Mouse (Mus musculus) heart, embryonic 16.5 days (tissue): ENCODE data around the gene Madcam1. TPM values are rescaled to one million over a fixed set of nuclear protein-coding genes. Genes with fewer than 3 reads are reported as not detected.

ENCODE experiments used
- ATAC-seq: fragments of 200-750 bp; cut with Nextera tagmentation; replicated peaks from 2 replicates; pipeline ENCODE4 v1.8.0; 2017; ENCODE audit warnings: moderate number of reproducible peaks; ENCODE audit not compliant: insufficient read depth, low FRiP score; ENCODE audit errors: extremely low read depth
- H3K27ac ChIP-seq: fragments of 300-500 bp; sonication (generic); 2 replicates; pipeline ENCODE4 v1.5.1; 2014; ENCODE audit warnings: mild to moderate bottlenecking, low read length, control low read depth, moderate library complexity
- H3K27me3 ChIP-seq: fragments of 300-500 bp; sonication (generic); 2 replicates; pipeline ENCODE4 v1.6.1; 2014; ENCODE audit warnings: low read length, mixed read lengths; ENCODE audit not compliant: control insufficient read depth, insufficient read depth
- H3K36me3 ChIP-seq: fragments of 300-500 bp; sonication (generic); 2 replicates; pipeline ENCODE4 v1.6.1; 2014; ENCODE audit not compliant: control insufficient read depth, insufficient read depth
- H3K4me1 ChIP-seq: fragments of 300-500 bp; sonication (generic); 2 replicates; pipeline ENCODE4 v1.6.1; 2014; ENCODE audit warnings: low read length, mixed read lengths; ENCODE audit not compliant: control insufficient read depth, insufficient read depth
- H3K4me2 ChIP-seq: fragments of 300-500 bp; sonication (generic); 2 replicates; pipeline ENCODE4 v1.6.1; 2014; ENCODE audit warnings: low read depth, mild to moderate bottlenecking, control low read depth, low read length
- H3K4me3 ChIP-seq: fragments of 300-500 bp; sonication (generic); 2 replicates; pipeline ENCODE4 v1.5.1; 2014; ENCODE audit warnings: mild to moderate bottlenecking, control low read depth, low read length
- H3K9ac ChIP-seq: fragments of 300-500 bp; sonication (generic); 2 replicates; pipeline ENCODE4 v1.6.1; 2014; ENCODE audit warnings: low read length, control low read depth
- H3K9me3 ChIP-seq: fragments of 300-500 bp; sonication (generic); replicated peaks from 2 replicates; pipeline ENCODE4 v1.6.1; 2016; ENCODE audit warnings: low read length; ENCODE audit not compliant: control insufficient read depth
- WGBS: fragments of 180-500 bp; shearing (Covaris S2); extraction: QIAGEN DNeasy Blood & Tissue Kit; methylation state at CpG from one replicate; pipeline ENCODE4 v1.1.7; 2014; 5-methylcytosine and 5-hydroxymethylcytosine counted together
- polyA plus RNA-seq: library from polyadenylated mRNA; unstranded; fragments of >200 nt; fragmentation: Nextera tagmentation; extraction: Ambion mirVana; gene quantifications from 2 replicates; pipeline ENCODE4 v1.2.1, GENCODE M21; 2015

Gene Madcam1
- 1.4 and 1.8 TPM in 2 replicates for polyA plus RNA-seq

GRCm38 (mm10) chr10:79664131-79664665 is at the start of gene Madcam1:
TSS of gene Madcam1 (plus strand) at chr10:79664559.
- no peak within 1 kb of the TSS for H3K9ac ChIP-seq
- H3K4me3 ChIP-seq, result no peak within 1 kb of the TSS
- no peak within 1 kb of the TSS for H3K4me2 ChIP-seq
- H3K27ac ChIP-seq, result no peak within 1 kb of the TSS
- 0 out of 2 replicates have a peak, but pooled peaks cover 3% of the 10 kb centered on the region for H3K27me3 ChIP-seq
- no peak for ATAC-seq
- 0 out of 2 replicates have a peak, but pooled peaks cover 3% of the 10 kb centered on the region for H3K4me1 ChIP-seq
- 0 out of 2 replicates have a peak, but pooled peaks cover 2% of the 10 kb centered on the region for H3K9me3 ChIP-seq
- H3K36me3 ChIP-seq, result no peaks in the 10 kb centered on the region
- WGBS, result 13% methylated on average over 13 of the region's 13 CpGs

- Histone ChIP-seq H3K4me1 (peaks cover 18% of the 10 kb centered on the region), H3K9me3 (no peaks in the 10 kb centered on the region), H3K4me2 (no peak overlapping the region), H3K27ac (no peak overlapping the region), H3K36me3 (no peaks in the 10 kb centered on the region), H3K27me3 (peaks cover 34% of the 10 kb centered on the region), H3K4me3 (no peak overlapping the region), H3K9ac (no peak overlapping the region)
- ATAC-seq, result no peak
- 16% methylated on average over 8 of the region's 8 CpGs for WGBS
Observed at GRCm38 (mm10) chr10:79615860-79616259, 48.5 kb upstream of the Madcam1 start.

- Histone ChIP-seq H3K36me3 (no peaks in the 10 kb centered on the region), H3K9me3 (no peaks in the 10 kb centered on the region), H3K27me3 (peaks cover 32% of the 10 kb centered on the region), H3K4me3 (no peak overlapping the region), H3K27ac (no peak overlapping the region), H3K4me1 (peaks cover 18% of the 10 kb centered on the region), H3K4me2 (no peak overlapping the region), H3K9ac (no peak overlapping the region)
- no peak for ATAC-seq
- 85% methylated on average over 5 of the region's 5 CpGs for WGBS
Observed at GRCm38 (mm10) chr10:79616376-79616775, 48.0 kb upstream of the Madcam1 start.

DNA sequence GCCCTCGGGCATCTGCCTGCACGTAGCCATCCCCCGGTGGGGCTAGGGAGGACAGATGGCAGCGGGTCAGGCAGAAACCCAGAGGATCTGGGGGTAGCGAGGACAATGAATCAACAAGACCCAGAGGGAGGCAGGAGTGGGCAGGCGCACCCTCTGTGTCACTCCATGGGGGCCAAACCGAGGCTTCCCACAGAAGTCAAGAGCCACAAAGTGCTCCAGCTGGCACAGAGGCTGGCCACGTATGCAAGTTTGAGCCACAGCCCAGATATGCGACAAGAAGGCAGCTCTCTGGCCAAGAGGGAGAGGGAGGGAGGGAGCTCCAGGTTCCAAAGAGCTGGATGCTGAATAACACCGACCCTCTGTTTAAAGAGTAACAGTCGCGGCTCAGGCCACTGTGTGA is 40.4 kb upstream of the Madcam1 start:
- Histone ChIP-seq H3K36me3 (no peaks in the 10 kb centered on the region), H3K27me3 (no peaks in the 10 kb centered on the region), H3K4me2 (no peak overlapping the region), H3K9ac (no peak overlapping the region), H3K4me3 (no peak overlapping the region), H3K9me3 (no peaks in the 10 kb centered on the region), H3K27ac (no peak overlapping the region), H3K4me1 (no peaks in the 10 kb centered on the region)
- whole genome bisulfite sequencing, result 72% methylated on average over 12 of the region's 12 CpGs
- no peak for ATAC-seq

- Histone ChIP-seq H3K36me3 (no peaks in the 10 kb centered on the region), H3K4me1 (no peaks in the 10 kb centered on the region), H3K27me3 (no peaks in the 10 kb centered on the region), H3K9me3 (no peaks in the 10 kb centered on the region), H3K4me3 (no peak overlapping the region), H3K4me2 (no peak overlapping the region), H3K27ac (no peak overlapping the region), H3K9ac (no peak overlapping the region)
- 71% methylated on average over 9 of the region's 9 CpGs for WGBS
- ATAC-seq, result no peak
Observed at GRCm38 (mm10) chr10:79625398-79625797, 39.0 kb upstream of the Madcam1 start.

- no peak for ATAC-seq
- no peaks in the 10 kb centered on the region for H3K36me3 ChIP-seq
- H3K9ac ChIP-seq, result no peak overlapping the region
- H3K4me3 ChIP-seq, result no peak overlapping the region
- no peak overlapping the region for H3K27ac ChIP-seq
- no peaks in the 10 kb centered on the region for H3K4me1 ChIP-seq
- H3K27me3 ChIP-seq, result no peaks in the 10 kb centered on the region
- no peaks in the 10 kb centered on the region for H3K9me3 ChIP-seq
- no peak overlapping the region for H3K4me2 ChIP-seq
- 79% methylated on average over 10 of the region's 10 CpGs for WGBS
Observed at GRCm38 (mm10) chr10:79626156-79626555, 38.2 kb upstream of the Madcam1 start.

DNA sequence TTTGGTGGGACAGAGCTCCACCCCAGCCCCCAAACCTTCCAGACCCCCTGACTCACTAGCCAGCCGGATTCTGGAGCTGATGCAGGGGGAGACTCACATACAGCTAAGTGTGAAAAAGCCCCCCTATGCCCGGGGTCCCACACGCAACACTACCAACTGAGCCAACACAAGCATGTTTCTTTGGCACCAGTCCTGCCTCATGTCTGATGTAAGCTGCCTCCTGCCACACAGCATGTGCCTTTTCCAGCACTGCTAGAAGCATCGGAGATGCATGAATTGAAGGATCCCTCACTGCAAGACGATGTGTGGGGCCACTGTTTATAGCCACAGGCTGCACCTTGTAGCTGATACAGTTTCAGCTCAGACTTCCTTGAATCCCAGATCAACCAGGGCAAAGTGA is 36.0 kb upstream of the Madcam1 start:
- Histone ChIP-seq H3K9ac (no peak overlapping the region), H3K36me3 (no peaks in the 10 kb centered on the region), H3K4me2 (no peak overlapping the region), H3K4me3 (no peak overlapping the region), H3K9me3 (no peaks in the 10 kb centered on the region), H3K27me3 (no peaks in the 10 kb centered on the region), H3K27ac (no peak overlapping the region), H3K4me1 (no peaks in the 10 kb centered on the region)
- ATAC-seq, result no peak
- WGBS, result 80% methylated on average over 5 of the region's 5 CpGs

DNA sequence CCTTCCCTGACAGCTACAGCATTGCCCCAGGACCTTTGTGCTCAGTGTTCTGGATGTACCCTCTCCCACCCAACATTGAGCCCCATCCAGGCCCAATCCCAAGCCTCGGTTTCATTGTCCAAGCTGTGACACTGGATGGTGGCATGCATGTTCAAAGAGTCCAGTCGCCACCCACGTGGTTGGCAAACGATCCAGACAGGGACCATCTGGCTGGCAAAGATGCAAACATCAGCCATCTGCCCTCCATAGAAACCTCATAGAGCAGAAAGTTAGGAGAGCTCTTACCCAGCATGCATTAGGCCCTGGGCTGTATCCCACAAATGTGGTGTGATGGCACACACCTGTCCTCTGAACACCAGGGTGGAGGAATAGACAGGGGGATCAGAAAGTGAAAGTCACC is 32.9 kb upstream of the Madcam1 start:
- H3K4me2 ChIP-seq, result no peak overlapping the region
- H3K27ac ChIP-seq, result no peak overlapping the region
- ATAC-seq, result no peak
- H3K36me3 ChIP-seq, result no peaks in the 10 kb centered on the region
- no peaks in the 10 kb centered on the region; the same call in 1 of the 2 replicates for H3K9me3 ChIP-seq
- H3K4me1 ChIP-seq, result no peaks in the 10 kb centered on the region
- H3K4me3 ChIP-seq, result no peak overlapping the region
- peaks cover 7% of the 10 kb centered on the region for H3K27me3 ChIP-seq
- no peak overlapping the region for H3K9ac ChIP-seq
- WGBS, result 79% methylated on average over 4 of the region's 4 CpGs

GRCm38 (mm10) chr10:79633006-79633777 is 31.2 kb upstream of the Madcam1 start:
- no peaks in the 10 kb centered on the region for H3K36me3 ChIP-seq
- no peaks in the 10 kb centered on the region; the same call in 1 of the 2 replicates for H3K9me3 ChIP-seq
- no peak for ATAC-seq
- no peaks in the 10 kb centered on the region; the same call in 1 of the 2 replicates for H3K4me1 ChIP-seq
- H3K9ac ChIP-seq, result no peak overlapping the region
- no peak overlapping the region for H3K27ac ChIP-seq
- peaks cover 25% of the 10 kb centered on the region for H3K27me3 ChIP-seq
- 70% methylated on average over 17 of the region's 17 CpGs for WGBS
- H3K4me2 ChIP-seq, result no peak overlapping the region
- no peak overlapping the region for H3K4me3 ChIP-seq
